Mouse (Mus musculus): Measurements from ENCODE around the gene Ints4.

The Ints4 gene

DNA sequence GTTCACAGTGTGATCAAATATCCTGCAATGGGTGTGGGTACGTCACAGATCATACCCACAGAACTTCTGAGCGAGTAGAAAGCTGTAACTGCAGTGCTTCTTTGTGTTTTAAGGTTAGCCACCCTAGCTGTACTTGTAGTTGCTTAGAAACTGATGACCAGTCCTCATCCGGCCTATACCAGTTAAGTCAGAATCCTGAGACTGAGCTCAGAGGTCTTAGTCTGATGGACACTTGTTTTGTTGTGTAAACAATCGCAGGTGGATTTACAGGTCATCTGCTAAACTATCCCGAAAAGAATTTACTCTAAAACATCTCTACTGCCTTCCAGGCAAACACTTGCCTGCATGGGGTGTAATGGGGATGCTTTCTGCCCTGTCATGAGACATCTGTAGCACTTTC is 55.8 kb downstream of the Ints4 start:
- no peak for DNase-seq (ENCODE audit: low spot score)

DNA sequence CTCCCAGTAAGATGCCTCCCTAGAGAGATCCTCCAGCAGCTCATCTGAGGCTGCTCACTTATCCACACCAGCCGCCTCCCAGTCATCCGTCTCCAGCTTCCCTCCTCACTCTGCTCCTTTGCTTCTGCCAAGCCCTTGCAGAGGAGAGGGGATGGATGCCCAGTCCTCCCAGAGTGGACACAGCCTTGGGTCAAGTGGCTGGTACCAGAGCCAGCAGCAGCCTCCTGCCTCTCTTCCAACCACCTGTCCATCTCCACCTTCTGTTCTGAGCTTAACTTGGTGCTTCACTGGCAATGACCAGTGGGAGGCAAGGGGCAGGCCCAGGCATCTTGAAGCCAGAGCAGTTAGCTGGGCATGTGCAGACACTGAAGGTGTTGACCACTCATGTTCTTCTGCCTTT is 65.7 kb downstream of the Ints4 start:
- DNase-seq (ENCODE audit: low spot score), result no peak

DNA sequence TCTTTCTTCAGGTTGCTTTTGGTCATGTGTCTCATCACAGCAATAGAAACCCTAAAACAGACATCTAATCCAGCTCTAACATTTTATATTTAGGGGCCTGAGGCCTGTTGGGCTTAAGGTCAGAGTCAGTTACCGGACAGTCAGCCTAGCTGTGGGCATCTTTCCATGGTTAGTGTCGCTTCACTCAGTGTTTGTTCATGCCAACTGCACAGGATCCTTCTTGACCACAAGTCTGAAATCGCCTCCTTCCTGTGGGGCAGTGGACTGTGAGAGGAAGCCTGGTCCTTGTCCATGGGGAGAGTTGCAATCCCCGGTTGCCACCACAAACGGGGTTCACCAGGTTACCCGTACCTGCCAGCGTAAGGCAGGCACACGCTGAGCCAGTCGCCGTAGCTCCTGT is 68.5 kb downstream of the Ints4 start:
- no peak for DNase-seq (ENCODE audit: low spot score)

DNA sequence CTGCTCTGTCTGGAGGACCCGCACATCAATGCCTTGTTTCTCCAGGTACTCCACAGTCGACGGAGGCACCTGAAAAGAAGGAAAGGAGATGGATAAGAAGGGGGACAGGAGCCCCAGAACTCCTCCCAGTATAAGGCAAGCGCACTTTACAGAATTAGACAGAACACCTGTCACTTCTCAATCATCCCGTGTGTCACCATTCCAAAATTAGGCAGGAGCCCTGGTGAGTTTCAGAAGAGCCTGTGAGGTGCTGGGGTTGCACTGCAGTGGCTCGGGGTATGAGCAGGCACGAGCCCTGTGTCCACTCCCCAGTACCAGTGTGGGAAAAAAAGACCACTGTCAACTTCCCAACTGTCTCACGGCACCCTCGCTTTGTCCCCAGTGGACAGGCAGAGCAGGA is 69.9 kb downstream of the Ints4 start:
- DNase-seq (ENCODE audit: low spot score), result no peak

DNA sequence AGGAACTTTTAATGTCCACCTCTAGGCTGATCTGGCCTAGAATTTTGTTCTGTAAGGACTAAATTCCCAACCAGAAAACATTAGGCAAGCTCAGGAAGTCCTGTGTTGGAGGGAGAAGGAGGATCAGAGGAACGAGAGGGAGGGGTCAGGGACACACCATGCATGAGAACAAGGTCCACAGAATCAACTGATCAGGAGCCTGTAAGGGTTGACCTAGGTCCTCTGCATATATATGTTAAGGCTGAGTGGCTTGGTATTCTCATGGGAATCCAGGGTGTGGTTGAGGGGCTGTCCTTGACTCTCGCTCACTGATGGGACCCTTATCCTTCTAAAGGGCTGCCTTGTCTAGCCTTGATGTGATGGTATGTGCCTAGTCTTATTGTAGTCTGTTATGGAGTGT is 82.8 kb downstream of the Ints4 start:
- DNase-seq (ENCODE audit: low spot score), result no peak

DNA sequence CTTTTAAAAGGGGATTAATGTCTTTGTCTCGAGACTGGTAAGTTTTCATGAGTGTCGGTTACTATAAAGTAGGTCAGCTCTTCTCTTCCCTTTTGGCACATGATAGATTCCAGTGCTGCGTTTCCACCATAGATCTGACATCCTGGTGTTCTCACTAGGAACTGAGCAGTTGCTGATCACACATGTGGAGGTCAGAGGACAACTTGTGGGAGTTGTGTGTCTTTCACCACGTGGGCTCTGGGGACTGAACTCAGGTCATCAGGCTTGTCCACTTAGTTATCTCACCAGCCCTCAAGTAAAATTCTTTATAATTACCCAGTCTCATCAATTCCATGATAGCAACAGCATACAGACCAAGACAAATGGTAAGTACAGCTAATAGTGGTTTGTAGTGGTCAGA is 88.6 kb downstream of the Ints4 start:
- DNase-seq (ENCODE audit: low spot score), result no peak

DNA sequence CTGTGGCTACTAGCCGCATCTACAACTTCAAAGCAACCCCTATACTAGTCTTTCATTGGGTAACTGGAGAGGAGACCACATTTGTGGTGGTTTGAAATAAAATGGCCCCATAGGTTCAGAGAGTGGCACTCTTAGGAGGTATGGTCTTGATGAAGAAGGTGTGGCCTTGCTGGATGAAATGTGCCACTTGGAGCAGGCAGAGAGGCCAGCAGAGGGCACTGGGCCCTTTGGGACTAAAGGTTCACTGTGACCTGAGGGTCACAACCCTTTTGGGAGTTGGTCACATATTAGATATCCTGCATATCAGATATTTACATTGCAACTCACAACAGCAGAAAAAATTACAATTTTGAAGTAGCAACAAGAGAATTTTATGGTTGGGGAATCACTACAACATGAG is 89.6 kb downstream of the Ints4 start:
- DNase-seq (ENCODE audit: low spot score), result no peak

DNA sequence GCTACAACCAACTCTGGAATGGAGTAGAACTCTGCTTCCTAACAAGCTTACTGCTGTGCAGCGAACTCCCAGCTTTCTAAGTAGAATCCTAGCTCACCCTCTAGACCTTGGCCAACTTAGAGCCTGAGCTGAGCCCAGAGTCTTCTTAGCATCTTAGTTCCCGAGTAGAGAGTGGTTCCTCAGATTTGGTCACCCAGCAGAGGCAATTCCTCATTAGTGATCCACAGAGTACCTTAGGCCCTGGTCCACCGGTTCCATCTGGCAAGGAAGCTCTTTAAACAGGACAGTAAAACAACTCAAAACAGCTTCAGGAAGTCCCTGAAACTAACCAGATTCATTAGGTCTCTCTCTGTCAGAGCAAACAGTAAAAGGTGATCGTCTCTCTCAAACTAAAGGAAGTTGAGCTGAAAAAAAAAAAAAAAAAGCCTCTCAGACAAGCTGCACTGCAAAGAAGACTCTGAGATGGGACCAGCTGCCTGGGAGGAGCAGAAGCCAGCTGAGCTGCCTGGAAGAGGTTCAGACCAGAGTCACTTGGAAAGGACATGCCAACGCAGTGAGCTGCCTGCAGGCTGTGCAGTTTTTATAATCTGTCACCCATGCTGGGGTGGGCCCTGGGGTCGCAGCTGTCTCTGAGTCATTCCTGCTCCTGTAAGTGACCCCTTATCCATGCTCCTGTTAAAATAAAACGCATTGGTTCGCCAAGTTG is 97.8 kb downstream of the Ints4 start:
- peak; percentile 18 for DNase-seq (ENCODE audit: low spot score)

DNA sequence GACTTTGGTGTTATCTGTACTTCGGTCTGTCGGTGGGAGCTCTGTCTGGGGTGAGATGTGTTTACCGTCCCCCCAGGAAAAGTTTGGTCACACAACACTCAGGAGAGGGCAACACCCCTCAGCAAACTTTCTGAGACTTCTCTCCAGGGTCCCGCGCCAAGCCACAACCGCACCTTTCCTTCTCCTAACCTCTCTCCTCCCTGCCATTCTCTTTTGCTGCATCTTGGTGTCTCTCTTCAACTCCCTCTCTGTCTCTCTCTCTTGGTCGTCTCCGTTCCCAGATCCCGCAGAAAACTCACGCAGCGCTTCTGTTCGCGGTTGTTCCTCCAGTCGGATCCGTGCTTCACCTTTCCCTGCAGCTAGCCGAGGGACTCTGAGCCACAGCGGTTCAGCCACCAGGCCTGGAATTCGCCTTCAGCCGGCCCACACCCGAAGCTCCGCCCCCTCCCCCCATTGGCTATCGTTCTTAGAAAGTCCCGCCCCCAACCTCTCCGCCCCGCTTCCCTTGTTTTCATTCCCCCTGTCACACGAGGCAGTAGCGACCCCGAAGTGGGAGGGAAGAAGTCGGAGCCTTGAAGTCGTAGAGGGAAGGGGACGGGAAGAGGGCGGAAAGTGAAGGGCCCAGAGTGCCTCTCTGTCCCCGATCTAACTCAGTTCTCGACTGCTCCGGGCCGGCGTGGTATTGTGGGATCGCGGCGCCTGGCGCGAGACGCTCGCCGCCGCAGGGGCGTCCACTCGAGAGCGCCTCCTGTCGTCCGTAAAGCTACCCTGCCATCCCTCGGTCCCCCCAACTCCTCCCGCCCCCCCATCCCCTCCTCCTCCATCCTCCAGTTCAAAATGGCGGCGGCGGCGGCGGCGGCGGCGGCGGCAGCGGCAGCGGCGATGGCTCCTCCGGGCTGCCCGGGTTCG is 98.6 kb downstream of the Ints4 start, which contains the start of the genes Aamdc and Rsf1:
Gene Aamdc (minus strand): TSS at position 431 of the 909 bp plus-strand sequence.
Gene Rsf1 (plus strand): TSS at position 823 of the 909 bp plus-strand sequence.
- DNase-seq (ENCODE audit: low spot score), result peak; percentile 87

DNA sequence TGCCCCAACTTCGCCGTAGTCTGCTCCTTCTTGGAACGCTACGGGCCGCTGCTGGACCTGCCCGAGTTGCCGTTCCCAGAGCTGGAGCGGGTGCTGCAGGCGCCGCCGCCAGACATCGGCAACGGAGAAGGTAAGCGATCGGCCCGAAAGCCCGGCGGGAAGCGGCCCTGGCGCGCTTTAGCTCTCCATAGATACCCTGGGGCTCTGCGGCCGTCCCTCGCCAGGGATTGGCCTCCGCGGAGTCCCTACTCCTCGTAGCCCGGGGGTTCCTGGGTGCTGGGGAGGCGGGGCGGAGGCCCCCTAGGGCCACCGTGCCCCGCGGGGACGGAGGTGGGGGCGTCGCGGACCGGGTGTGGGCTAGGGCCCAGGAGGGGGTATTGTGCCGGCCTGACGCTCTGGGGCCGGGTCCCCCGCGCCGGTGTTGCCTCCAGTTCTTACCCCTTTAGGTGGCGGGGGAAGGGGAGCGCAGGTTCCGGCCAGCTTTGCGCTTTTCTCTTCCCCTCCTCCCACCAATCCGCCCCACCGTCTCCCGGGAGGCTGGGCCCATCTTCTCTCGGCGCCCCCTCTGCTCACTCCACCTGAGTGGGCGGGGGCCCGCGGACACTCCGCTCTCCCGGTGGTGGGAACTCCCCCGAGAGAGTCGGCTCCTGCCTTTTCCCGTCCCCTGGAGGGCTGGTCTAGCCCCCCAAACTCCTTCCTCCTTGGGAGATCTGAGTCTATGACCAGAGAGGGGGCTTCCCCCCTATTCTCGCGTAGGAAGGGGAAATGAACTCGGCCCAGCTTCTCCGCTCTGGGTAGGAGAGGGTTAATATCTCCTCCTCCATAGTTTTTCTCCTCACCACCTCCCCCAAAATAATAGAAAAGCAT is 99.5 kb downstream of the Ints4 start:
- DNase-seq (ENCODE audit: low spot score), result peak; percentile 35

DNA sequence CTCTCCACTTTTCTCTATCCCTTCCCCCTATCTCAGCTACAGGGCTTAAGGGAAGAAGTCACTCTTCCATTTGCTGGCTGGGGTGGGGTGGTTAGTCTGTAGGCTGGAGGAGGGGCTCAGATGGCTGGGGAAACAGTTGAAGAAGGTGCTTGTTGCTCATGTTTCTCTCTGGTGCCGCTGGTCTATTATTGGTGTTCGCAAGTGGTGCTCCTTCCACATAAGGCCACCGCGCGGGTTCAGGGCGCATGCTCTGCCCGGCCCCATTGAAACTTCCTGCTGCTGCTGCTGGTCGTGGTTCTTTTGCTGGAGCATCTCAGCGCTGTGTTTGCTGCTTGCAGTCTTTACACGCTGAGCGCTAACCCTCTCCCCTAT is 100.1 kb downstream of the Ints4 start:
- peak; percentile 63 for DNase-seq (ENCODE audit: low spot score)

DNA sequence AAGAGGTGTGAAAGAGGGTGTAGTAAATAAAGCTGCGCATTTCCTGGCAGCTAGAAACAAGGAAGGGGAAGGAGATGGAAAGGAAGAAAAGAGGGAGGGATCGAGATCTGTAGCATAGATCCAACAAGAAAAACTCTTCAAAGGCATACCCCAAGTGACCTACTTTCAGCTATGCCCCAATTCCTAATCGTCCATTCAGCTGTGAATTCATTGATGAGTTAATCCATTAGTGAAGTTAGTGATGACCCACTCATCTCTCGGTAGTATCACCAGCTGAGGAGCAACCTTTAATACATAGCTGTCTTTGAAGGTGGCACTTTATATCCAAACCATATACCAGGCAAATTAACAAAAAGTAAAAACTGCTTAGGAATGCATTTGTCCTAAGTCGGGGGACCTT is 107.8 kb downstream of the Ints4 start:
- DNase-seq (ENCODE audit: low spot score), result no peak

DNA sequence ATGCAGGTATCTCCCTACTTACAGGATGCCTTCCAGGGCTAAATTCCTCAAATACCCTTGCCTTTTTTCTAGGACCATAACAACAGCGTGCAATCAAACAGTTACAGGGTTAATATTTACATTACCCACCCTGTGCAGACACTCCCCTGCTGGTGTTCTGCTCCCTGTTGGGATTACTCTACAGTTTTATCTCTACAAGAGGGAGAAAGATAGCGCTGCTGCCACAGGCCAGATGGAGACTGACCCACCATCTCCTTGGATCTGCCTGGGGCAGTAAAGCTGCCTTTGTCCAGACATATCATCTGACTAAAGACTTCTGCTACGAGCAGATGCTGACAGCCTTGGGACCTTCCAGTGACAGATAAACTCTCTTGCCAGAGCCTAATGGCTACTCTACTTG is 109.7 kb downstream of the Ints4 start:
- no peak for DNase-seq (ENCODE audit: low spot score)
